Mouse (Mus musculus): ENCODE data around the gene Cog6. TPM values are rescaled to one million over a fixed set of nuclear protein-coding genes. Genes with fewer than 3 reads are reported as not detected.

Gene Cog6
- polyA plus RNA-seq (2015; fragmentation: Nextera tagmentation; extraction: Ambion mirVana): 20.0 and 28.4 TPM in 2 replicates

DNA sequence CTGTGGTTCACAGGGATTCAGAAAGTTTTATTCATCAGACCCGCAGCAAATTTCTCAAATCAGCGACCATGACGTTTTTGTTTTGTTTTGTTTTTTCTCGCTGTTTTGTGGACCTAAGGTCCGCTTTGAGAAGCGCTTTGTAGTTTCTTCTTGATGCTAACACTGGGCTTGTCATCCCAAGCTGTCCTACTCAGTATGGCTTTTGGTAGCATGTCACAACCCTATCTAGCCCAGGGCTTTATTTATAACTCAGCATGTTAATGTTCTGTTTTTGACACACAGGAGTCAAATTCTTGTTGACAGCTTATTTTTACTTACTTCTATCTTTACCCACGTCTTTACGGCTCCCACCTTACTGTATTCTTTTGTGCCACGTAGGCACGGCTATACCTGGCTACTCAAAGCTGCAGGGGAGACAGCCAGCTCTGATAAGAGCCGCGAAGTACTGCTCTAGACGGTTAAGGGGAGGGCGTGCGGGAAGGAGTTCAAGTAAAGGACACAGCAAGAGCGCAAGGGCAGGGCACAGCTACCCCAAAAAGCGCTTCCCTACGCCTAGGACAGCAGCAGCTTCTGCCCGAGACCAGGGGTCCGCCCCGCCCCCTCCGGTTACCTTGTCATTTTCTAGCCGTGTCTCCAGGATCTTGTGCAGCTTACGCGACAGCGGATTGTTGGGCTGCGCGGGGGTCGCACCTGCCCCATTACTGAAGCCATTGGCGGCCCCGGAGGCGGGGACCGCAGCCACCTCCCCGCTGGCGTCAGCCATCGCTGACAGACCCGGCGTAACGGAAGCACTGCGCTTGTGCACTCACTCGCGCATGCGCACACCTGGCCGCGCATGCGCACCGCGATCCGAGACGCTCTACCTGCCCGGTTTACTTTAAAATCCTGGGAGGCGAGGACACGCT is at the start of gene Cog6:
TSS of gene Cog6 (minus strand) at position 802 of the 905 bp plus-strand sequence.

GRCm38 (mm10) chr3:53041411-53042239 is 24.6 kb upstream of the Cog6 start, which contains the start of gene Lhfp:
Gene Lhfp (plus strand): TSS chr3:53041528.

Other genes with a start within 250 kb of the Cog6 start
- 84.8 and 135 TPM in 2 replicates for gene Lhfp, start 24.3 kb upstream of the Cog6 start, polyA plus RNA-seq (2015; fragmentation: Nextera tagmentation; extraction: Ambion mirVana)

All from adrenal gland, postnatal 0 days (tissue).